Mouse (Mus musculus) hindbrain, embryonic 14.5 days (tissue): ENCODE measurements around the gene Ccdc130. TPM values are rescaled to one million over a fixed set of nuclear protein-coding genes. Genes with fewer than 3 reads are reported as not detected.

Experiments used
- ATAC-seq: fragments of 200-750 bp; cut with Nextera tagmentation; 2 replicates; pipeline ENCODE4 v1.8.0; 2017; ENCODE audit warnings: moderate number of reproducible peaks, mild to moderate bottlenecking, moderate TSS enrichment, moderate library complexity; ENCODE audit not compliant: low FRiP score
- DNase-seq: peaks from one replicate; pipeline ENCODE4 v3.0.0-alpha.2; 2015; ENCODE audit warnings: low spot score
- H3K27ac ChIP-seq: fragments of 300-500 bp; sonication (generic); 2 replicates; pipeline ENCODE4 v1.5.1; 2014; ENCODE audit warnings: mild to moderate bottlenecking, moderate library complexity
- H3K27me3 ChIP-seq: fragments of 300-500 bp; sonication (generic); 2 replicates; pipeline ENCODE4 v1.6.1; 2014; ENCODE audit warnings: mild to moderate bottlenecking, low read length, mixed read lengths; ENCODE audit not compliant: control insufficient read depth, insufficient read depth
- H3K36me3 ChIP-seq: fragments of 300-500 bp; sonication (generic); replicated peaks from 2 replicates; pipeline ENCODE4 v1.6.1; 2014; ENCODE audit not compliant: control insufficient read depth, insufficient read depth
- H3K4me1 ChIP-seq: fragments of 300-500 bp; sonication (generic); replicated peaks from 2 replicates; pipeline ENCODE4 v1.6.1; 2014; ENCODE audit warnings: antibody characterized with exemption, low read length, mixed read lengths; ENCODE audit not compliant: control insufficient read depth, insufficient read depth
- H3K4me2 ChIP-seq: fragments of 300-500 bp; sonication (generic); replicated peaks from 2 replicates; pipeline ENCODE4 v1.6.1; 2014; ENCODE audit warnings: mild to moderate bottlenecking, moderate library complexity
- H3K4me3 ChIP-seq: fragments of 300-500 bp; sonication (generic); replicated peaks from 2 replicates; pipeline ENCODE4 v1.5.1; 2014; ENCODE audit warnings: mild to moderate bottlenecking, low read length
- H3K9ac ChIP-seq: fragments of 300-500 bp; sonication (generic); 2 replicates; pipeline ENCODE4 v1.6.1; 2014
- H3K9me3 ChIP-seq: fragments of 300-500 bp; sonication (generic); 2 replicates; pipeline ENCODE4 v1.6.1; 2016; ENCODE audit warnings: low read length; ENCODE audit not compliant: control insufficient read depth
- WGBS: fragments of 180-500 bp; shearing (Covaris S2); extraction: QIAGEN DNeasy Blood & Tissue Kit; methylation state at CpG from one replicate; pipeline ENCODE4 v1.1.7; 2014; 5-methylcytosine and 5-hydroxymethylcytosine counted together
- polyA plus RNA-seq: library from polyadenylated mRNA; unstranded; fragments of >200 nt; fragmentation: Nextera tagmentation; extraction: Ambion mirVana; gene quantifications from 2 replicates; pipeline ENCODE4 v1.2.1, GENCODE M21; 2014

Ccdc130 gene
- polyA plus RNA-seq, 1 experiment from 2014 or later = 22.7 TPM

DNA sequence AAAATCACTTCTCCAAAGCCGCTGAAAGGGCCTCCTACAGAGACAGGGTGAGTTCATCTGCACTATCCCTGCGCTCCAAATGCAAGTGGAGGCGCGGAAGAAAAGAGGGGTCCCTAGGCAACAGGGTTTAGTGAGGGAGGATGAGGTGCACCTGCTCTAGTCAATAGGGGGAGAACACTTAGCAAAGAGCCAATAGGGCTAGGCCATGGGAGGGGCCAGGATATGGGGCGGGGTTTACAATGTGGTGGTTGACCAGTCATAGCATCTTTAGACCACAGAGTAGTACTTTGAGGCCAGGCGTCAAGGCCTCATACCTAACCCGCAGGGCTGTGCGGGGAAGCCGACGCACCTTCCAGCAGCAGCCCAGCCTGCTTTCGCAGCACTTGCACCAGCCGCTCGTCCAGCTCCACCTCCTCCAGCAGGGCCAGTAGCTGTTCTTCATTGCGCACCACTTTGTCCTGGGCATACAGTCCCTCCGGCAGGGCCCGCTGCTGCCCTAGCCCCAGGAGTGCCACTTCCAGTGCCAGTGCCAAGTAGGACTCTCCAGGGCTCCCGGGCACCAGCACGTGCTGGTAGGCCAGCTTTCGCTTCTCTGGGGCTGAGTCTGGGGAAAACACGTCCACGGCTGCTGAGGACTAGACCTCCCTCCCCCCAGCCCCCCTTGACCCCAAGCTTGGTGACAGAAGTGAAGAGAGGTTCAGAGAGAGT is 46.7 kb downstream of the Ccdc130 start:
- peaks cover 100% of the 10 kb centered on the region for H3K36me3 ChIP-seq
- H3K4me3 ChIP-seq = no peak overlapping the region
- no peak overlapping the region for H3K27ac ChIP-seq
- H3K4me2 ChIP-seq = no peak overlapping the region
- 83% methylated on average over 21 of the region's 21 CpGs for WGBS
- H3K4me1 ChIP-seq = no peaks in the 10 kb centered on the region
- DNase-seq = no peak
- ATAC-seq = no peak
- no peaks in the 10 kb centered on the region for H3K27me3 ChIP-seq
- H3K9me3 ChIP-seq = no peaks in the 10 kb centered on the region
- no peak overlapping the region for H3K9ac ChIP-seq

DNA sequence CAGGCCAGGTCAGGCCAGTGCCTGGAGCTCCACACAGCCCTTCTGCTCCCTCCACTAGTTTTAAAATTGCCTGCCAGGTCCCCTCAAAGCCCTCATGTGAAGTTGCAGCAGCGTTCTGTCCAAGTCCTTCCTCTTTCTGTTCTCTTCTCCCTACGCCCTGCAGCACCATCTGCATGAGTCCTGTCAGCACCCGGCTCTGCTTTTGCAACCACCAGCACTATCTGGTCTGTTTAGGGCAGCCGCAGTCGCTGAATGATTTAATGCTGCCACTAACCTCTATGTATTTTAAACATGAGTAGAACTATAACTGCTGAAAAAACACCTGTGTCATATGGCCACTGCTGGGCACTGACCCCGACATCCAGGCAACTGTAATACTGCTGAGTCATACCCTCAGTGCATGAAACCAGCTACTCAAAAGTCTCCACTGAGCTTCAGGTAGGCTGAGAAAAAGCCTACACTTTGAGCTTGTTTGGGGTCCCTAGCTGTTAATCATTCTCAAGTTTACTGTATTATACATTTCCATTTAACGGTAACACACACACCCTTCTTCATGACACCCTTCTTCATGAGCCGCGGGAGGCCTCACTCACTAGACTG is 47.5 kb downstream of the Ccdc130 start:
- Histone ChIP-seq H3K27me3 (no peaks in the 10 kb centered on the region), H3K4me1 (no peaks in the 10 kb centered on the region), H3K4me3 (no peak overlapping the region), H3K36me3 (peaks cover 100% of the 10 kb centered on the region), H3K4me2 (no peak overlapping the region), H3K9me3 (no peaks in the 10 kb centered on the region), H3K27ac (no peak overlapping the region), H3K9ac (no peak overlapping the region)
- no peak for DNase-seq
- ATAC-seq = no peak
- 94% methylated on average over 9 of the region's 9 CpGs for WGBS

GRCm38 (mm10) chr8:84220105-84220504 is 50.1 kb downstream of the Ccdc130 start:
- Histone ChIP-seq H3K9me3 (no peaks in the 10 kb centered on the region), H3K4me1 (no peaks in the 10 kb centered on the region), H3K4me2 (no peak overlapping the region), H3K4me3 (no peak overlapping the region), H3K27me3 (no peaks in the 10 kb centered on the region), H3K36me3 (peaks cover 100% of the 10 kb centered on the region), H3K27ac (no peak overlapping the region), H3K9ac (no peak overlapping the region)
- WGBS = 92% methylated on average over 7 of the region's 7 CpGs
- ATAC-seq (no peak), DNase-seq (no peak)

- peaks cover 100% of the 10 kb centered on the region for H3K36me3 ChIP-seq
Observed at GRCm38 (mm10) chr8:84218143-84218542, 52.0 kb downstream of the Ccdc130 start.

GRCm38 (mm10) chr8:84217206-84217605 is 53.0 kb downstream of the Ccdc130 start:
- H3K9ac ChIP-seq = no peak overlapping the region
- no peak overlapping the region for H3K4me2 ChIP-seq
- DNase-seq (no peak), ATAC-seq (no peak)
- peaks cover 100% of the 10 kb centered on the region for H3K36me3 ChIP-seq
- no peak overlapping the region for H3K4me3 ChIP-seq
- no peaks in the 10 kb centered on the region for H3K9me3 ChIP-seq
- H3K27ac ChIP-seq = no peak overlapping the region
- no peaks in the 10 kb centered on the region for H3K27me3 ChIP-seq
- WGBS = 96% methylated on average over 11 of the region's 11 CpGs
- no peaks in the 10 kb centered on the region for H3K4me1 ChIP-seq

More at GRCm38 (mm10) chr8:84218143-84218542, 52.0 kb downstream of the Ccdc130 start:
- Histone ChIP-seq H3K9ac (no peak overlapping the region), H3K27me3 (no peaks in the 10 kb centered on the region), H3K27ac (no peak overlapping the region), H3K9me3 (no peaks in the 10 kb centered on the region), H3K4me1 (no peaks in the 10 kb centered on the region), H3K4me3 (no peak overlapping the region), H3K4me2 (no peak overlapping the region)
- DNase-seq (no peak), ATAC-seq (no peak)
- WGBS = 95% methylated on average over 5 of the region's 5 CpGs

- H3K36me3 ChIP-seq = peaks cover 87% of the 10 kb centered on the region
- no peak for ATAC-seq
Observed at GRCm38 (mm10) chr8:84213277-84213676, 56.9 kb downstream of the Ccdc130 start.

DNA sequence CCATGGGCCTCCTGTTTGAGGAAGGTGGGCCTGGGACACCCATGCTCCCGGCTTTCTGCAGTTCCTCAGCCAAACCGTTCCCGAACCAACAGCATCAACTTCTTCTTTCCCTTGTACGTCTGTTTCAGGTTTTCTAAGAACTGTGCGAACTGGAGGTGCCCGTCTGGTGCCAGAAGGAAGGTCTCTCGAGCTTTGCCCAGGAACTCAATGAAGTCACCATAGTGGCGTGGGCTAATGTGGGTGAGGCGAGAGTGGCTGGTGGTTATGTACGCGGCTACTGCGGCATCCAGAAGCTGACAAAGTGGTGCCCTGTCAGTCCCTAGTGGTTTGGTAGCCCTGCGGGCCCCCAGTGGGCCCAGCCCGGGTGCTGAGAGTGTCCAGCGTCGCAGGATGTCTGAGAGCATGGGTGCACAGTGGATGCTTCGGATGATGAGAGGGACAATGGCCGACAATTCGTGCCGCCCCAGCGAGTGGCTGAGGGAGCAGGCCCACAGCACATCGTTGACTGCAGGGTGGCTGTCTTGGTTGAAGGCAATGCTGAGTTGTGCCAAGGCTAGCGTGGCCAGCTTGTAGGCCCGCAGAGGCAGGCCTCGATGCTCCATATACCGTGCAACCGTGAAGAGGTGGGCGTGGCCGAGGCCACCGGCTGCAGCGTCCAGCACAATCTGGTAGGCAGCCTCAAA is 58.2 kb downstream of the Ccdc130 start:
- H3K27ac ChIP-seq = no peak overlapping the region
- WGBS = 95% methylated on average over 31 of the region's 31 CpGs
- peaks cover 17% of the 10 kb centered on the region for H3K4me1 ChIP-seq
- no peak overlapping the region for H3K4me2 ChIP-seq
- ATAC-seq = no peak
- no peaks in the 10 kb centered on the region for H3K27me3 ChIP-seq
- H3K9ac ChIP-seq = no peak overlapping the region
- DNase-seq = no peak
- no peaks in the 10 kb centered on the region for H3K9me3 ChIP-seq
- H3K4me3 ChIP-seq = no peak overlapping the region
- H3K36me3 ChIP-seq = peaks cover 75% of the 10 kb centered on the region

More at GRCm38 (mm10) chr8:84213277-84213676, 56.9 kb downstream of the Ccdc130 start:
- Histone ChIP-seq H3K9me3 (no peaks in the 10 kb centered on the region), H3K4me3 (no peak overlapping the region), H3K4me2 (no peak overlapping the region), H3K27me3 (no peaks in the 10 kb centered on the region), H3K4me1 (peaks cover 15% of the 10 kb centered on the region), H3K27ac (no peak overlapping the region), H3K9ac (no peak overlapping the region)
- WGBS = 96% methylated on average over 4 of the region's 4 CpGs
- DNase-seq = no peak

DNA sequence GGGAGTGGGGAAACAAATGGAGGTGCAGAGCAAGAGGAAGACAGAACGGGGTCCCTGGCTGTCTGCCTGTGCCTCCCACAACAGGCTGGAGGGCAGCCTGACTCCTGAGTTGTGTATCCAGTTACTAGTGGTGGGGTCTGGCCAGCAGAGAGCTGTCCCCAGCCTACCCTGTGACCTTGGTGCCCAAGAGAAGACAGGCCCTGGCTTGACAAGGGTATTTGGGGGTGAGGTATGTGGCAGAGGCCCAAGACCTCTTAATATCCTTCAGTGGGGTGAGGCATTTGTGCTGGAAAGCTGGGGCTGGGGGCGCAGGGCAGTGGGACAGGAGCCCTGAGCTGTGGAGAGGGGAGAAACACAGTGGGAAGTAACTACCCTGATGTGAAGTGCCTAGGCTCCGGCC is 59.0 kb downstream of the Ccdc130 start:
- no peak overlapping the region for H3K4me2 ChIP-seq
- peaks cover 66% of the 10 kb centered on the region for H3K36me3 ChIP-seq
- H3K4me1 ChIP-seq = peaks cover 17% of the 10 kb centered on the region
- no peak overlapping the region for H3K4me3 ChIP-seq
- H3K27me3 ChIP-seq = no peaks in the 10 kb centered on the region
- no peak for DNase-seq
- no peak overlapping the region for H3K27ac ChIP-seq
- no peak for ATAC-seq
- 96% methylated on average over 3 of the region's 3 CpGs for WGBS
- no peaks in the 10 kb centered on the region for H3K9me3 ChIP-seq
- no peak overlapping the region for H3K9ac ChIP-seq

DNA sequence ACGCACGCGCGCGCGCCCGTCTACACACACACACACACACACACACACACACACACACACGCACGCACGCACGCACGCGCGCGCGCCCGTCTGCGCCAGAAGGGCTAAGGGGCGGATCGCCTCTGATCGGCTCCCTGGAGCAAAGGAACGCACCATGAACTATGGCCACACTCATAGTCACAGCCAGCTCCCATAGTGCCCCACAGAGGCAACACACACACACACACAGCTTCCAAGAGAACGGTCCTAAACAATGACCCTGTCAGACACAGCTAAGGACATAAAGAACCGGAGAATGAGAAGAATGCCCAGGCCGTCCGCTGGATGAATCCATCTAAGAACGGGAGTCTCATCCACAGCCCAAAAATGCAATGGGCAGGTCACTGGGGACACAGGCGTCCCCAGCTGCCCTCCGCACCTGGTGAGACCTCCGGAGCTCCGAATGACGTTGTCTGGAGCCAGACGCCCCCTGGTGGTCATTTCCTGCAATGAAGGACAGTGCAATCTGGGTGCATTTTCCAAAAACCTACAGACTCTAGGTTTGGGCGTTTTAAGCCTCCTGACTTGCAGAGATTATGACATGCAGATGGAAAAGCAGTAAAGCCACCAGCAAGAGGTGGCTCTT is 59.9 kb downstream of the Ccdc130 start:
- DNase-seq = peak; percentile 84
- 0 out of 2 replicates have a peak overlapping the region, but pooled peaks have one; percentile 12 for H3K4me3 ChIP-seq
- H3K9me3 ChIP-seq = no peaks in the 10 kb centered on the region
- no peak overlapping the region for H3K27ac ChIP-seq
- H3K36me3 ChIP-seq = peaks cover 57% of the 10 kb centered on the region
- peaks cover 17% of the 10 kb centered on the region for H3K4me1 ChIP-seq
- WGBS = 46% methylated on average over 34 of the region's 34 CpGs
- peak; percentile 44; the same call in 1 of the 2 replicates for ATAC-seq
- H3K4me2 ChIP-seq = peak overlapping the region; percentile 45
- H3K27me3 ChIP-seq = no peaks in the 10 kb centered on the region
- no peak overlapping the region; the same call in 1 of the 2 replicates for H3K9ac ChIP-seq
